Mouse (Mus musculus) ES-Bruce4 (cell line): ENCODE measurements around the gene Rcvrn.

ENCODE experiments used
- CTCF ChIP-seq: IDR thresholded peaks from one replicate; pipeline ENCODE4 v1.8.1; 2011; ENCODE audit warnings: low read depth, low read length
- POLR2A ChIP-seq: IDR thresholded peaks from one replicate; pipeline ENCODE4 v1.8.1; 2011; ENCODE audit warnings: low read length; ENCODE audit not compliant: insufficient read depth

- TF ChIP-seq CTCF = no peak
- no peak for TF ChIP-seq POLR2A
Observed at GRCm38 (mm10) chr11:67741569-67741968, 46.4 kb downstream of the Rcvrn start.
